Mouse (Mus musculus) c-Kit-negative CD71-positive TER-119-positive erythroid progenitor cells, embryonic 14.5 days (primary cell): Measurements from ENCODE around the gene Sc5d.

ENCODE experiments used
- DNase-seq: peaks from one replicate; pipeline ENCODE4 v3.0.0-alpha.2; 2013; ENCODE audit warnings: low read depth, low spot score

Sc5d gene

GRCm38 (mm10) chr9:42264145-42264544 lies at the start of gene Sc5d:
Gene Sc5d (minus strand): TSS chr9:42264256.
- peak; percentile 85 for DNase-seq

DNA sequence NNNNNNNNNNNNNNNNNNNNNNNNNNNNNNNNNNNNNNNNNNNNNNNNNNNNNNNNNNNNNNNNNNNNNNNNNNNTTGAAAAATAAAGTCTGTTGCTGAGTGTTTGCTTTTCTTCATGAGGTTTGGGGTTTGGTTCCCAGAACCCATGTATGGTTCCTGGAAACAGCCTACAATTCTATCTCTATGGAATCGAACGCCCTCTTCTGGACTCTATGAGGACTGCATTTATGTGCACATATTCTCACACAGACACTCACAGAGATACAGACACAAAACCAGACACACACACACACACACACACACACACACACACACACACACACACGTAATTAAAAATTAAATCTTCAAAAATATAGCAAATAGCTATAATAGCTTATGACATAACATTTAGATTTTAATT lies 47.3 kb upstream of the Sc5d start:
- no peak for DNase-seq

GRCm38 (mm10) chr9:42303894-42304293 lies 39.8 kb upstream of the Sc5d start:
- DNase-seq: no peak

DNA sequence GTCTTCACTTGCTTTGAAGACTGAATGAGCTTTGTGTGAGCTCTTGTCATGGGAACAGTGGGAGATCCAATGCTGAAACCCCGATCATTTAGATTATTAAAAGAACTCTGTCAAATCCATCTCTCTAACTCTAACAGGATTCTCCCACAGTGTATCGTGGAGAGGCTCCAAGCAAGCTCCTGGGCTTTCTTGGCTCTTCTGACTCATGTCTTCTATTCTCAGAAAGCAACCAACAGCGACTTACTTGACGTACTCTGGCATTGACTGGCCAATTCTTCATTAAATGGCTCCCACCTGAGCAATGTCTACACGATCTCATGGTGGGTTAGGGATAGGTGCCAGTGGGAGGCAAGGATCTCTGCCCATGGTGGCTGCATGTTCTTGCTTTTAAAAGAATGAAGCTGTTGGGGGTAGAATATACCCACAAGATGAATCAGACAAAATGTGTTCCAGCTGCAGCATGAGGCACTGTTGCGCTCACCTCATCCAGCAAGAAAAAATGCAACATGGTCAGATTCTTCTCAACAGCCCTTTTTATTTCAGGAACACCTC lies 37.1 kb upstream of the Sc5d start:
- DNase-seq: no peak

DNA sequence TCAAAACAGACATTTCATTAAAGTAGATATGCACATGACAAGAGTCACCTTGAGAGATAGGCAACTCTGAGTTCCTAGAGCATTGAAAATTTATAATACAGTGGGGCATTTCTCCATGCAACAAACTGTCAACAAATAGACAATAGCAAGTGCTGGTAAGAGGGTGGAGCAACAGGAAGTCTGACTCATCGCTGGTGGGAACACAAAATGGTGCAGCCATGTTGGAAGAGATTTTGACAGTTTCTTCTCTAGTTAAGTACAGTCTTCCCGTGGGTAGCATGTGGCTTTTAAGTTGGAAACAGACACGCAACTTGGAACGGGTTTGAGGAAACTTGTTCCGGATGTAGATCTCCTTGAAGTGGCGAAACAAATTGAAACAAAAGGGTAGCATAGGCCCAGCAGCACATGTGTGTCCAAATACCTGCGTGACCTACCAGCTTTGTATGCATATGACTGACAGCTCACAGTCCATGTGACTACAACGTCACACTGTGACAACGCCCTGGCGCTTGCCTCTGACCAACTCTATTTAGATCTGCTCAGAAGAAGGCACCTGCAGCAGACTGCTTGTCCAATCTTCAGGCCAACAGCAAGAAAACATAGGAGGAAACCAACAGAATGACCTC lies 32.4 kb upstream of the Sc5d start:
- no peak for DNase-seq

- DNase-seq: no peak
Measured at GRCm38 (mm10) chr9:42294131-42294530, 30.1 kb upstream of the Sc5d start.

- DNase-seq: no peak
Measured at GRCm38 (mm10) chr9:42293596-42293995, 29.5 kb upstream of the Sc5d start.

DNA sequence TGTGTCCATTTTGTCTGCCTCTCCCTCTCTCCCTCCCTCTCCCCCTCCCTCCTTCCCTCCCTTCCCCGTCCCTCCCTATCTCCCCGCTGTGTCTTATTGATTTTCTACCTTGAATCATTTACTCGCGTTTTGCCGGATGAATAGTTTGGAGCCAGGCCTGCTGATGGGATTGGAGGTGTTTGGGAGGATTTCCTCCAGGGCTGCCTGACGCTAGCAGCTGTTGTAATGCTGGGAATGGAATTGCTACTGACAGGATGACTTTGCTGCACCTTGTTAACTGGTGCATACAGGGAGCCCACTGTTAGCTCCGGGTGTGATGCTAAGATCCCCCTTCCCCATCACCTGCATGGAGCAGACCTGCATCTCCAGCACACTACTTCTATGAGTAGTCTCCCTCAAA lies 29.0 kb upstream of the Sc5d start:
- no peak for DNase-seq

- no peak for DNase-seq
Measured at GRCm38 (mm10) chr9:42279676-42280075, 15.6 kb upstream of the Sc5d start.

DNA sequence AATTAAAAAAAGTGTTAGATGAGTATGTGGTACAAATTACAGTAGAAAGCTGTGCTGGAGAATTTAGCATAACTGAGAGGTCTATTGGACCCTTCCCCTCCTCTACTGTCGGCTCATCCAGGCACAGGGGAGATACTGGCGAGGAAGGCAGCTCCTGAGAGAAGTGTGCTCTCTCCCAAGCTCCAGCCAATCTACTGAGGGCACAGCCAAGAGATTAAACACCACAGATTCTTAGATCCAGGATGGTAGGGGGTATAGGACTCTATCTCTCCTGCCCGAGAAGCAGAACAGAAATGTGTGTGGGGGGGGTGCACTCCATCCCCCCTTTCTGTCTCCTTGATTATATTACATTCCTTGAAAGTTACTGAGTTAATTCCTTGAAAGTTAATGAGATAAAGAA lies 14.0 kb upstream of the Sc5d start:
- no peak for DNase-seq

GRCm38 (mm10) chr9:42277606-42278005 lies 13.6 kb upstream of the Sc5d start:
- no peak for DNase-seq

- DNase-seq: no peak
Measured at GRCm38 (mm10) chr9:42277162-42277561, 13.1 kb upstream of the Sc5d start.

DNA sequence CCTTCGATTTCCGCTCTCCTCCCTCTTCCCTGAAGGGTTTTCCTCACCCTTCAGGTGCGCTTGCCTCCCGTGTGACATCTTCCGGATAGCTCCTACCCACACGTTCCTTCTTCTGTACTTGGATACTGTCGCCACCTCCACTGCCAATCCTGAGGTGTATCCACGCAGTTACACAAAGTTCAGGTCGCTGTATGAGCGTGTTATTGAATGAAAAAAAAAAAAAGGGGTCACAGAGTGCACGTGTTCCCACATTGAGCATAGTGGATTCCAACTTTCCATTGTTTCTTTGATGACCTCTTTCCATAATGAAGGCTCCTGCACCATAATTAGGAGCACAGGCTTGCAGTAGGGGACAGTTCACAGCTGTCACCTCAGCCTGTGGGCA lies 11.7 kb upstream of the Sc5d start:
- no peak for DNase-seq

DNA sequence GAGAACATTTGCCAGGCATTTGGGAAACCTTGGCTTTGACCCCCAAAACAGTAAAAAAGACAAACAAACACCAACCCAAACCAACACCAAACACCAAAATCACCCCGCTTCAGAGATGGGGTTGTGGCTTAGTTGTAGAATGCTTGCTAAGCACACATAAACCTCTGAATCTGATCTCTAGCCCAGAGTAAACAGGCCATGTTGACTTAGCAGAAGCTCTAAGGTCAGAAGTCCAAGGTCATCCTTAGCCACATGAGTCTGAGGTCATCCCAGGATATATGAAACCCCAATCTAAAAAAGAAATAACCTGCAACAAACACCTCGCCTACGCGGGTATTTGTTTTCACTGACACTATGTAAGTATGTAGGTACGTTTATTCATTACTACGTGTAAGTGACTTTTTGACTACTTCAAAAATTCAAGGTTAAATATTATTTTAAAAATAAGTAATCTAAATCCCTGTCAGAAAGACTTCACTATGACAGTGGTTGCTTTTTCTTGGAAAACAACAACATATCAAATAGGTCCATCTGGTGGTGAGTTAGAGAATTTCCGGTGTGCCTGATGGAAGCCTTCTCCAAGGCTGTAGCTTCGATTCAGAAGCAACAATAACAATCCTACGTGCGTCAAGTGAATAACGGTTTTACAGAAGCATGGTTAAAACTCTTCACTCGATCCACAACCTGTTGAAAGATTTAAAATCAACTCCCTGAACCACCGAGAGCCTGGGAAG lies 11.1 kb upstream of the Sc5d start:
- DNase-seq: no peak

DNA sequence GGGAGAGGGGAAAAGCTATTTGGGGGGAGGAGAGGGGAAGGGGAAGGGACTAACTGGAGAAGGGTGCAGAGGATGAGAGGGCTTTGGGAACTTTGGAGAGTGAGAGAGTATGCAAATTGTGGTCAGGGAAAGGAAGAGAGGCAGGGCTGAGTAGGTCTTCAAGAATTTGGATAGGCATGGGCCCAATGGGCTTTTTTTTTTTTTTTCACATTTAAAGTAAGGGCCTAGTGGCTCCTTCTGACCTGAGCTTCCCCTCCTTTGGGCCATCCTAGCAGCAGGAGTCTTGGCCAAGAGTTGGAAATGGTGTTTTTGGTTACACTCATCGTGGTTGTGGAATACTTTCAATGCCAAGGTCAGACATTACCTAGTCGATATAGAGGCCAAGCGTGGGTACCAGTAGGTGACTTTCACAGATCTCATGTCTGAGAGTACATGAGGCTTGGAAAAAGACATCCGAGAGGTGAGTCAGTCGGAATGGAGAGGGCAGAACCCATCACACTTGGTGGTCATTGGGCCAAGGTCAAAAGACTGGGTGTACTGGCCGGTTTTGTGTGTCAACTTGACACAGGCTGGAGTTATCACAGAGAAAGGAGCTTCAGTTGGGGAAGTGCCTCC lies 9.7 kb upstream of the Sc5d start:
- no peak for DNase-seq

- no peak for DNase-seq
Measured at GRCm38 (mm10) chr9:42273174-42273573, 9.1 kb upstream of the Sc5d start.

DNA sequence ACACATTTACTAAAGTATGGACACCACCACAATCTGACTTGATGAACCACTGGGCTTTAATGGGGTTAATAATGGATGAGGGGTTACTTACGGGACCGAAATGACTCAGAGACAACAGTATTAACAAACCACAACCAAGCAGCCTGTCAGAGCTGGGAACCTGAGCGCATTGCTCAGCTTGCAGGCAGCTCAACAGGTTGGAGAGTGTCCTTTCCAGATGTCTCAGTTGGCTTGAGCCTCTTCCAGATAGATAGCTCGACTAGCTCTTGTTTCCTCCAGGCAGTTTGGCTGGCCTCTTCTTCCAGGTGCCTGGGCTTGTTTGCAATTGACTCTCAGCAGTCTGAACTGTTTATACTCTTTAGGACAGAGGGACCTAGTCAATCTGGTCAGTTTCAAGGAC lies 8.6 kb upstream of the Sc5d start:
- no peak for DNase-seq

GRCm38 (mm10) chr9:42271456-42271855 lies 7.4 kb upstream of the Sc5d start:
- DNase-seq: no peak

- DNase-seq: no peak
Measured at GRCm38 (mm10) chr9:42270617-42271016, 6.6 kb upstream of the Sc5d start.

DNA sequence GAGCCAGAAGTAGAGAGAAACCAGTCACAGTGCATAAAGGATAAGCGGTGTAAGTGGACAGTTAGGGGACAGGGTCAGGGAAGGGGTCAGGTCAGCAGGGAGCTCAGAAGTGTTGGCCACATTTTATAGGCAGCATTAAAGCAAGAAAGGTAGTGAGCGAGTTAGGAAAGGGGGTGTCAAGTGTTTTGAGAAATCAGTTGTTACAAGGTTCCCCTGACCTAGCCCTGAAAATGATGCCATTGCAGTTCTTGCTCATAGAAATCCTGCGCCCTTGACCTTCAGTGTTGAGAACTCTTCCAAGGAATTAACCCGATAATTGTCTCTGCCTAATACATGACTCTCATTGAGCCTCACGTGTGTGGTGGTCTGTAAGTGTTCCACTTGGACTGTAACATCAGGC lies 6.0 kb upstream of the Sc5d start:
- no peak for DNase-seq

- no peak for DNase-seq
Measured at GRCm38 (mm10) chr9:42268371-42268770, 4.3 kb upstream of the Sc5d start.

DNA sequence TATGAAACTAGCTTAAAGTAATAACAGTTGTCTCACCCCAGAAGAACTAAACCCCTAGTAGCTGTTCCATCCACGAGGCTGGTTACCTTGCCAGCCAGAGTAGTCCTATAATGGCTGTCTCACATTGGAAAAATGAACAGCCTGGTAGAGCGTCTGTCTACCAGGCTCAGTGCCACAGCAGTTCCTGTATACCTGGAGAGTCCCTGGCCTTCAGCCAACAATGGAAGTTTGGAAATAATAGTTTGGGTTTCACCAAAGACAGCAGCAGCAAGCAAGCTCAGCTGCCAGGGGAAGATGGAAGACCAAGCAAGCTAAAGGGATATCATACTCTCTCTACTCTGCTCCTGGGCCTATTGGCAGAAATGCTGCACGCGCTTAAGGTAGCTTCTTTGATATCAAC lies 1.3 kb upstream of the Sc5d start:
- no peak for DNase-seq

- DNase-seq: peak; percentile 5
Measured at GRCm38 (mm10) chr9:42263709-42264111, 346 bp downstream of the Sc5d start.
